Mouse (Mus musculus): ENCODE measurements around the gene Psmb2.
A peak's percentile ranks its signal among the peaks of the same experiment; 100 is the strongest.

GRCm38 (mm10) chr4:126667075-126667474 is 10.4 kb upstream of the Psmb2 start:
- TF ChIP-seq CTCF (IDR thresholded peaks at IDR 0.05; ENCODE audit: low read depth, low read length), result peak; percentile 6; the same call in 1 of the 2 replicates
- no peak for TF ChIP-seq POLR2A (IDR thresholded peaks at IDR 0.05; ENCODE audit: extremely low read depth, insufficient read depth, low read length)
